Mouse (Mus musculus) embryo, embryonic 11 days (tissue): ENCODE results near the gene Obscn.
"Not testable (repeated sequence)": the region's sequence is repeated elsewhere in the genome, so short reads cannot be mapped to it uniquely, and the experiment has no call there.

ENCODE experiments used
- DNase-seq: peaks from one replicate; pipeline ENCODE4 v3.0.0-alpha.2; 2015

Obscn gene

DNA sequence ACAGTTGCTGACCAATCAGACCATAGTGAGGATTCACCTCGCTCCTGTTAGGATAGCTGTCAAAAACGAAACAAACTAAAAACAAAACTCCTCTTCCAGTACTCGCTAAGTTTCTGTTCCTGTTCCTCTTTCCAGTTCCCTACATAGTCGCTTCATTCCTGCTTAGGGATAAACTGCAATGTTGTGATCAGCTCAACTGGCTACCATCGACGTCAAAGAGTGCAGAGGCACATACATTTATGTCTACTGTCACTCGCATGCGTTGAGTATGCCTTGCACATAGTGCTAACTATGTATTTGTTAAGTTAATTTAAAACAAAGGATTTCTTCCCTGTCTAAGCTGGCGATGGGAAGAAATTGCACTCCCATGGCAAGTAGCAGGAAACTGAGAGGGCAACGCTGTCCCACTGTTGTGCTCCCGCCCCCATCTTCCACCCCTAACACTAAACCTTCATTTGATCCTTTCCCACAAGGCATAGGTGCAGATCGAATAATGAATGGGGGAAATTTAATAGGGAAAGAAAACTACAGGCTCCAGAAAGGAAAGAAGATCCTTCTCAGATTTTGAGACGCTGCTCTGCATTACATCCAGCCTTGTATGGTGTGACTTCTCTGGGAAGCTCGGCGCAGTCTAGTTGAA lies 176.9 kb downstream of the Obscn start:
- DNase-seq, result no peak

DNA sequence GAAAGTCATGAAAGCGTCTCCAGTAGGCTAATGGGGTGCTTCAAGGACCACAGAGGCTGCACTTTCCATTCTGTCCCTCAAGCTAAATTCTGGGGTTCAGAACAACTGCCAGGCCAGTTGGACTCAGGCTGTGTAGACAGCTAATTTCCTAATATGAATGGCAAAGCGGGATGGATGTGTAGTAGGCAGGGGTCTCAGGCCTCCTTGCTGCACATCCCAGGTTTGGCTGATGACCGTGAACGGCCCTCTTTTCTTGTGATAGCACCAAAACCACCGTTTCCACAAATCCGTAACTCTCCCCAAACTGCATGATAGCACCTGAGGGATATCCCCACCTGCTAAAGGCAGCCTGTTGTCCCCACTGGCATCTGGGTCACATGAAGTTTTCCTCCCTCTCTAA lies 177.7 kb downstream of the Obscn start:
- DNase-seq, result no peak

DNA sequence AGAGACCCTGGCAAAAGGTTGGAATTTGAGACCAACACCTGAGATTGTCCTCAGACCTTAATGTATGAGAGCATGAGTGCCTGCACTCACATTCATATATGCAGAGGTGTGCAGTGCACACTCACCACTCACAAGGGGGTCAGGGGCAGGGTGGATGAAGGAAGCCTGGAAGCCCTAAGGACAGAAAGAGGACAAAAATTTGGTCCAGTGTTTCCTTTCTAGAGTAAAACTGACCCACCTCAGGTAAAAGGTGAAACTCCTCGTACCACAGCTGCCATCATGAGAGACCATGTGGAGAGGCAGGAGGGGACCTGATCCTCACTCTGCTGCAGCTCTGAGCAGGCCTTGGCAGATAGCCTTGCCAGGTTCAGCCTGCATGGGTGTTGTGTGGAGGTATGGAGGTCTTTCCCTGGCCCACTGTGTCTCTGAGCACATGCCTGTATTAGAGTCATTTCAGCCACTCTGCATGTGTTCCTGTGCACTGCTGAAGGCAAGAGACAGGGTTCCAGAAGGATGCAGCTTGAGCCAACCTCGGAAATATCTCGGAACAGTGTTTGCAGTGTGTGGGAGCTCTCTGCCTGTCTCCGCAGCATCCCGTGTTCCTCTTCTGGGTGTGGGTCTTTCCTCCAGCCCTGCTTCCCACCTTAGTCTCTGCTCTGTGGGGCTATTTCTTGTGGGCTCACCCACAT lies 178.8 kb downstream of the Obscn start:
- DNase-seq, result no peak

DNA sequence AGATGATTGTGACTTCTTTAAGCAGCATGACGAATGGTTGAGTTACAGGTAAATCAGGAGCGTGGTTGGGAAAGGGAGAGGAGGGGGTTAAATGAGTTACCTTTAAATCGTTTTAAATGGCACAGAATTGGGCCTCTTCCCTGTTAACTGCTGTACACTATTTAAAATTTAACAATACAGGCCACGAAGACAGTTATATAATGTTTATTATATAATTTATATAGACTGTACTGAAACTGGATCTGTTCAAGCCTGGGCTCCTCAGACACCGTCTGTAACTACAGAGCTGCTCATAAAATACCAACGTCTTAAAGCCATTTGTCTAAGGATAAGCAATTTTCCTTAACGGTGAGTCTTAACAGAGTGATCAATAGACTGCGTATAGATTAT lies 180.3 kb downstream of the Obscn start:
- DNase-seq, result no peak

DNA sequence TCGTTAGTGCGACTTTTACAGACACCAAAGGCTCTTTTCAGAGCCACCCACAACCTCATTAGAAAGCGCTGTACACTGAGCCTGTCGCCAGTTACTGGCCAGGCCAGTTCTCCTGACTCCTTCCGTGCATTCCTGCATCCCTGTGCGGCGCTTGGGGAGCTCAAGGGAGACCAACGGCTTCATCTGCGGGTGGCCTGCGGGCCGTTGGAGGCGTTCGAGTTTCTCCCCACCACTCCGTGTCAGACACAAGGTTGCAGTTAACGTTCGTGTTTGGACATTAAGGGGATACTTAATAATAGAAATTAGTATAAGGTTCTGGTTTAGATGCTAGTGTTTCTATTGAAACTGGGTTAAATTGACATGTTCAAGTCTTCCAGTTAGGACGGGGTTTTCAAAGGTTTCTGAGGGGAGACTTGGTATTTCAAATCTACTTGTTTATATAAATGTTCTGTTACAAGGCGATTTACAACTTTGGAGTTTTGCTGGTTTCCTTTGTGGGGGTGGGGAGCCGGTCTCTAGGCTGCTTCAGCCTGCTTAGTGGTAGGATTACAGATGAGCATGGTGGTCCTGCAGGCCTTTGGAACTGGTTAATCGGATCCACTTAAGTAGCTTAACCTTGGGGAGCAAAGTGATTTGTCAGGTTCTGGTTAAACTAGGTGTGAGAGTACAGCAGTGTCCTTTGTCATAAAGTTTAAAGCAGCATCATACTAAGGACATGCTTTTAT lies 180.9 kb downstream of the Obscn start:
- peak; percentile 62 for DNase-seq

DNA sequence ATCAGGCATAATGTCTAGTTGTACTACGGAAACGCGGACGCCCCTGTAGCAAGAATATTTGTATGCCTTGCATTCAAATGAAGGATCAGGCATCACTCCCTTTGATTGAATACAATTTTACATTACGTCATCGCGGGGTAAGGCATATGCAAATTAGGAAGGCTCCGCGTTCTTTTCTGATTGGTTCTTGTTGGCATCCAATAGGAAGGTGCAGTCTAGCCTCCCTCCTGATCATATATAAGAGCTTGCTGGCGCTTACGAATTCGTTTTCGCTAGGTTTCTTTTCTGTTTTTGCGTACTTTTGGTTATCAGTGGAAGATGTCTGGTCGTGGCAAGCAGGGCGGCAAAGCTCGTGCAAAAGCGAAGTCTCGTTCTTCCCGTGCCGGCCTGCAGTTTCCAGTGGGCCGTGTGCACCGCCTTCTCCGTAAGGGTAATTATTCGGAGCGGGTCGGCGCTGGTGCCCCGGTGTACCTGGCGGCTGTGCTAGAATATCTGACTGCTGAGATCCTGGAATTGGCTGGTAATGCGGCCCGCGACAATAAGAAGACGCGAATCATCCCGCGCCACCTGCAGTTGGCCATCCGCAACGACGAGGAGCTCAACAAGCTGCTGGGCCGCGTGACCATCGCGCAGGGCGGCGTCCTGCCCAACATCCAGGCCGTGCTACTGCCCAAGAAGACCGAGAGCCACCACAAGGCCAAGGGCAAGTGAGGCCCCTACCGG lies 181.6 kb downstream of the Obscn start, which contains the start of the genes Hist3h2a and Trim17:
Gene Hist3h2a, plus strand, starts transcription at position 266 of the 723 bp plus-strand sequence.
Gene Trim17, plus strand, starts transcription at position 266 of the 723 bp plus-strand sequence.
- DNase-seq, result peak; percentile 97

DNA sequence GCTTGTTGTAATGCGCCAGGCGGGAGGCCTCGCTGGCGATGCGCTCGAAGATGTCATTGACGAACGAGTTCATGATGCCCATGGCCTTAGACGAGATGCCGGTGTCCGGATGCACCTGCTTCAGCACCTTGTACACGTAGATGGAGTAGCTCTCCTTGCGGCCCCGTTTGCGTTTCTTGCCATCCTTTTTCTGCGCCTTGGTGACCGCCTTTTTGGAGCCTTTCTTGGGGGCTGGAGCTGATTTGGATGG lies 182.1 kb downstream of the Obscn start:
- not testable (repeated sequence) for DNase-seq

DNA sequence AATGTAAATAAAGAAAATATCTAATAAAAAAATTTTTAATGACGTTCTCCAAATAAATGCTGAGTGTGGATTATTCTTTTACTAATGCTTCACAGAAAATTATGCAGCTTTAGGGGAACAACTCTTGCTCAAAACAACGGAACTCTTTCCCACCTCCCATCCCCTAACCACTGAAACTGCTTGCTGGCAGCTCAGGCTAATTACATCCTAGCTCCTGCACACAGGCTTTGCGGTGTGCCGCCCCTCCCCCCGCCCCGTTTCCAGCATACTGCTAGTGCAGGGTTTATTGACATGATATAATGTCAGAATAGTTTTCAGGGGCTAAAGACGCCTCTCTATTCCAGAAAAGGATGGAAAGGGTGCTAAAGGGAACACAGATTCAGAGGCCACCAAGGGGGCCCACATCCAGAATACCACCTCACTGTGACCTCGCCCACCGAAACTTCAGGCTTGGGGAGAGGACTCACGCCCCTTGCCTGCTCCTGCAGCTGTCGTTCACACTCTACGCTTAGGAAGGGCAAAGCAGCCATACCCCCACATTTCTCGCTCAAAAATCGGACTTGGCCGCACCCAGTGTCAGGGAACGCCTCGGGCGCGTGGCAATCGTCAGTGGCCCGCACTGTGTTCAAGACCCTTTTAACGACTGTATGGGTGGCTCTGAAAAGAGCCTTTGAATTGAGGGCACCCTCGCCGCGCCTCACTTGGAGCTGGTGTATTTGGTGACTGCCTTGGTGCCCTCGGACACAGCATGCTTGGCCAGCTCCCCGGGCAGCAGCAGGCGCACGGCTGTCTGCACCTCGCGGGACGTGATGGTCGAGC lies 182.6 kb downstream of the Obscn start:
- DNase-seq, result peak; percentile 73

DNA sequence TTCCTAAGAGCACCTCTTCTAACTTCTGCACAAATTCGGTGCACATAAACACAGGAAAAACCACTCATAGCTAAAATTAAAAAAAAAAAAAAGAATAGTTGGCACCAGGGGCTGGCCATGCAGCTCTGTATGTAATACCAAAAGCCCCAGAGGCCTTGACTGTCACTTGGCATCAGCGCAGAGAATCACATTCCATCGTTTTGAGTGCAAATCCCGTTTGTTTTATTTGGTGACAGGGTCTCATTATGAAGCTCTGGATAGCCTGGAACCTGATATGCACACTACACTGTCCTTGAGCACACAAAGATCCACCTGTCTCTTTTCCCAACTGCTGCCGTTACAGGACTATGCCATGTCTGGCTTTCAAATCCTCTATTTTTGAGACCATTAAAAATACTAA lies 185.0 kb downstream of the Obscn start:
- no peak for DNase-seq

DNA sequence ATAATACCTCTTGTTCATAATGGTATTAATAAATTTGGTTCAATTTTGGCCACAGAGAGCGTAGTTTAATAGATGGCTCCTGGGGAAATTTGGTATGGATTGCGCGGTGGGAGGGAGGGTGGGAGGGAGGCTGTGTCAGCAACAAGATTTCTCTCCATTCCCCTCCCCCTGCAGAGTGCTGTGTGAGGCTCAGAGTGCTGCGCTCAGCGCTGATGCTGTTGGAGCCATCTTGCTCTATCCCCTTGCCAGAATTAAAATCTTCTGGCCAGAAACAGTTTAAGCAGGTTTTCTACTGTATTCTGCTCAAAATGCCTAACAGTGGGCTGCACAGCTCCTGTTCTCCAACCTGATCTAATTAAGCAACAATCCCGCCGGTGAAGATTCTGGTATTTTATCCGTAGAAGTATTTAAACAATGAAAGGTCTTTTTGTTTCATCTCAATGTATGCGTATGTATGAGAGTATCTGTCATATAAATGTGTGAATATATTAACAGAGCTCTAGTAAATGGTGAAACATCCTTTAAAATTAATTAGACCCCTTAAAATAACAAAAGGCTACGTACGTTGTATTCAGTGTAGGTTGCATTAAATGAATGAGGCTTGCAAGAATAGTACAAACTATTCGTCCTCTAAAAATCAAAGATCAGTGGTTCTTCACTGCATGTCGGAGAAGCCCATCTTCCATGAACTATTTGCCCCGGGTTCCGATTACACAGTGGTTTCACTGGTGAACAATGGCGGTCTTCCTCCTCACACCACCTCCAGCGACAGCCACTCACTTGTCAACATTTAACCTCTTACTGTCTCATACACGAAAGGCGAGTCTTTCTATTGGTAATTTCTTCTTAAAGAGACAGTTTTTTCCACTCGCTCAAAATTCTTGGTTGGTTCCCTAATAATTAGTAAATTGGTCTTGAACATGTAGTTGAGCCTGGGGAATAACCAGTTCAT lies 186.4 kb downstream of the Obscn start:
- DNase-seq, result peak; percentile 82

DNA sequence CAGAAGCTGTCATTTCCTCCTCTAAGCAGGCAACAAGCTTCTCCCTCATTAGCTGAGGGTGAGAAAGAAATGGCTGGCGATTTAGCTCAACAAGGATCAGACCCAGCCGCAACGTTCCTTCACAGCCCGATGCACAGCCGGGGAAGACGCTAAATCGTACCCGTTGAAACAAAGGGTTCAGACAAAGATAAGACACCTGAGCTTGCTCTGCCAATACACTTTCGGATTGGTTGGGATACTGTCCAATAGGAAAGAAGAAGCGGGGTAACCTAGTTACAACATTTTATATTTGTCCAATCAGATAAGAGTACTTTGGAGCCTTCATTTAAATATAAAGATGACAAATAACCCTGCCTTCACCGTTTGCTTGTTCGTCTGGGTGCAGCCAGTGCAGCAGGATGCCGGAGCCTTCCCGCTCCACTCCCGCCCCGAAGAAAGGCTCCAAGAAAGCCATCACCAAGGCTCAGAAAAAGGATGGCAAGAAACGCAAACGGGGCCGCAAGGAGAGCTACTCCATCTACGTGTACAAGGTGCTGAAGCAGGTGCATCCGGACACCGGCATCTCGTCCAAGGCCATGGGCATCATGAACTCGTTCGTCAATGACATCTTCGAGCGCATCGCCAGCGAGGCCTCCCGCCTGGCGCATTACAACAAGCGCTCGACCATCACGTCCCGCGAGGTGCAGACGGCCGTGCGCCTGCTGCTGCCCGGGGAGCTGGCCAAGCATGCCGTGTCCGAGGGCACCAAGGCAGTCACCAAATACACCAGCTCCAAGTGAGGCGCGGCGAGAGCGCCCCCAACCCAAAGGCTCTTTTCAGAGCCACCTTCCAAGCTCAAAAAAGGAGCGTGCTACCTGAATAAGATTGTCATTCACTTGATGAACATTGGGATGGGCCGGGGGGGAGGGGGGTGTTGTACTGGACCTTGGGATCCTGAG lies 187.4 kb downstream of the Obscn start, which contains the start of gene Hist3h2ba:
Gene Hist3h2ba, plus strand, starts transcription at position 379 of the 938 bp plus-strand sequence.
- peak; percentile 88 for DNase-seq

DNA sequence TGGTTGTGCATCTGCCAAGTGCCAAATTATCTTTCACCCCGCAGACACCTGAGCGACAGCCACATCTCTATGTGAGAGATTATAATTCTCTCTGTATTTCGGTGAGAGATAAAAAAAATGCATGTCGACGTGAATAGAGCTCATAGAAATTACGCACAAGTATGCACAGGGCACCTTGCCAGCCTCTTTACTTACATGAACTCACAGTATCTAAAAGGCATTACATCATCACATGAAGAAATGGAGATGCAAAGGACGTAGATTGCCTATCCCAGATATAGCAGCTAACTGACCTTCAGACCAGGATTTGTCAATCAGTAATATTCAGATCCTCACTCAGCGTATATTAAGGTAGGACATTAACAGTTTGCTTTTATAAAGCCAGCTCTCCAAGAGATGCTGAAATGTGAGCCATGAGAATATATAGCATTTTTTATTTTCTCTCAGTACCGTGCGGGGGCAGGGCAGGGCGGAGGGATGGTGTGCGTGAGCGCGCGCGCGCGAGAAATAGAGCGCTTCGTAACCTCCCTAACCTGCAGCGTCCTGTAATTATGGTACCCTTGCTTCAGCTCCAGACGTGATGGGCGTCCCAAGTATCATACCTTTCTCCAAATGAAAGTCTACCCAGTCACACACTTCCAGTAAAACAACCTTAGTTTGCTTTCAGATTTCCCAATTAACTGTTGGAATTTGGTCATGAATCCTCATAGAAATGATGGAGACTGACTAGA lies 188.2 kb downstream of the Obscn start:
- DNase-seq, result peak; percentile 64

DNA sequence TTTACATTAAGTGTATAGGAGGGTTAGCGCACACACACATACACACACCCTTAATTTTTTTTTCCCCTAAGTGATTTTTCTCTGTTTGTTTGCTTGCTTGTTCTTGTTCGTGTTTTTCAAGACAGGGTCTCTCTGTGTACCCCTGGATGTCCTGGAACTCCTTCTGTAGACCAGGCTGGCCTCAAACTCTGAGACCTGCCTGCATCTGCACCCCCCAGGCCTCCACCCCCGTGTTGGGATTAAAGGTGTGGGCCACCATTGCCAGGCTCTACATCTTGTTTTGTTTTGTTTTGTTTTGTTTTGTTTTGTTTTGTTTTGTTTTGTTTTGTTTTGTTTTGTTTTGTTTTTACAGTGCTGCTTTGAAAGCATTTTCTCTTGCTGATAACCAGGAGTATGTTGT lies 188.9 kb downstream of the Obscn start:
- no peak for DNase-seq
